In genomic region chr8:103859130-103859529, GRCm38 (mm10) we compare ENCODE assay signal across 35 mouse cellular contexts.
"Had no signal": no experiment of that assay in that cellular context is flagged by ENCODE, and none has a peak within 500 bp of the region (broad histone marks: within the 10 kb centered on the region; RNA-seq: fewer than 3 reads in every experiment).

No protein-coding gene starts in this region.

- H3K27ac ChIP-seq: heart, embryonic 10.5 days; heart, embryonic 13.5 days; heart, embryonic 15.5 days; hindbrain, embryonic 10.5 days; hindbrain, embryonic 12.5 days; hindbrain, embryonic 13.5 days; hindbrain, embryonic 14.5 days; hindbrain, embryonic 15.5 days; hindbrain, postnatal 0 days; intestine, embryonic 15.5 days; kidney, embryonic 15.5 days; kidney, postnatal 0 days; layer of hippocampus, adult 2 months had no signal

- H3K9ac ChIP-seq: heart, embryonic 12.5 days; heart, embryonic 13.5 days; heart, embryonic 15.5 days; hindbrain, embryonic 12.5 days; hindbrain, embryonic 13.5 days; hindbrain, embryonic 14.5 days; hindbrain, embryonic 15.5 days; intestine, embryonic 15.5 days; kidney, embryonic 15.5 days had no signal

- DNase-seq: heart, postnatal 10 days; heart, postnatal 14 days; heart, postnatal 36 days; heart, postnatal 4 days; kidney, adult 11 months; kidney, adult 18-20 months; kidney, adult 2 months; kidney, adult 8-10 months; kidney, adult 9 months; kidney, postnatal 10 days; kidney, postnatal 14 days; kidney, postnatal 25 days; kidney, postnatal 36 days; kidney, postnatal 4 days; layer of hippocampus, adult 9-11 months; layer of hippocampus, postnatal 36 days had no signal

- H3K9me3 ChIP-seq: heart, embryonic 10.5 days; heart, embryonic 12.5 days; heart, embryonic 13.5 days; heart, embryonic 15.5 days; hindbrain, embryonic 10.5 days; hindbrain, embryonic 12.5 days; hindbrain, embryonic 13.5 days; hindbrain, embryonic 15.5 days; intestine, embryonic 15.5 days; kidney, embryonic 15.5 days had no signal

- H3K27me3 ChIP-seq: heart, embryonic 12.5 days; heart, embryonic 13.5 days; heart, embryonic 15.5 days; hindbrain, embryonic 12.5 days; hindbrain, embryonic 13.5 days; hindbrain, embryonic 15.5 days; intestine, embryonic 15.5 days; kidney, embryonic 15.5 days had no signal

- H3K4me2 ChIP-seq: heart, embryonic 11.5 days; heart, embryonic 12.5 days; heart, embryonic 13.5 days; heart, embryonic 15.5 days; hindbrain, embryonic 12.5 days; hindbrain, embryonic 13.5 days; hindbrain, embryonic 14.5 days; hindbrain, embryonic 15.5 days; intestine, embryonic 15.5 days; kidney, embryonic 15.5 days had no signal

- H3K4me1 ChIP-seq: hindbrain, embryonic 12.5 days; hindbrain, embryonic 15.5 days; intestine, embryonic 15.5 days; kidney, embryonic 15.5 days had no signal

- H3K36me3 ChIP-seq: heart, embryonic 10.5 days; heart, embryonic 12.5 days; heart, embryonic 13.5 days; heart, embryonic 15.5 days; hindbrain, embryonic 10.5 days; hindbrain, embryonic 12.5 days; hindbrain, embryonic 13.5 days; hindbrain, embryonic 15.5 days; intestine, embryonic 15.5 days; kidney, embryonic 15.5 days had no signal

- ATAC-seq: hindbrain, embryonic 16.5 days; hindbrain, postnatal 0 days; inflammation-experienced regulatory T-cells, adult 6 months; intestine, embryonic 15.5 days; intestine, embryonic 16.5 days; intestine, postnatal 0 days had no signal

- H3K4me3 ChIP-seq: heart, embryonic 10.5 days; heart, embryonic 12.5 days; heart, embryonic 13.5 days; heart, embryonic 15.5 days; hindbrain, embryonic 10.5 days; hindbrain, embryonic 12.5 days; hindbrain, embryonic 13.5 days; hindbrain, embryonic 15.5 days; intestine, embryonic 15.5 days; kidney, embryonic 15.5 days; layer of hippocampus, adult 2 months had no signal
